Mouse (Mus musculus) cerebellum, adult 9-11 months (tissue): Measurements from ENCODE around the gene Gm7271.

Experiments
- DNase-seq: peaks from one replicate; pipeline ENCODE4 v3.0.0; 2022

Gm7271 gene

DNA sequence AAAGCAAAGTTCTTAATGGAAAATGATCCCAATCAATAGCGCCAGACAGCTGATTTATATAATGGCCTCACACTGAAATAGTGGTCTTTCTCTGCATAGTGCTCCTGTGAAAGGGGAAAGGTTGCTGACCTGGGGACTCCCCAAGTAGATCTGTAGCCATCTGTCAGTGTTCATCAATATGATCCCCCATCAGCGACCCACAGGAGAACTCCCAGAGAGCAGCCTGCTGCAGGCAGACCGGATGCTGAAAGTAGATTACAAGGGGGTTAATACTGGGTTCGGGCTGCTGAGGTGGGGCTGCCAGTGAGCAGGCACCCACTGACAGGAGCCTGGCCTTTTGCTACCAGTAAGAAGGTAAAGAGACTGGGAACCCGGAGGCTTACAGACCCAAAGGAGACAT is at the start of gene Gm7271:
Gene Gm7271 (plus strand): TSS at position 230 of the 400 bp plus-strand sequence.
- DNase-seq, result no peak

DNA sequence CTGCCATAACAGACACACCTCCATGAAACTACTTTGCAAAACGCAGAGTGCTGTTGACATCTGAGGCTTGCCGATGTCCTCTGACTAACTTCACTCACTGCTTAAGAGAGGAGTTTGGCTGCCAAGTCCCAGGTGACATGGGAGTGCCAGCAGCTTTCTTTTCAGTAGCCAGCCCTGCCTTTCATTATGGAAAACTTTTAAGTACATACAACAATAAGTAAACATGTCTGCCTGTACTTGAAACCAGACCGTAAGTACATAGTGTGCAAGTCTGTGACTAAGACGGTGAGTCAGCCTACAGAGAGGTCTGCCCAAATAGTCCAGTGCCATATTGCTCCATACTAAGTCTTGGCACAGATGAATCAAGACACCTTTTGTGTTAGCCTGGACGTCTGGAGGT is 46.7 kb upstream of the Gm7271 start:
- DNase-seq, result no peak

DNA sequence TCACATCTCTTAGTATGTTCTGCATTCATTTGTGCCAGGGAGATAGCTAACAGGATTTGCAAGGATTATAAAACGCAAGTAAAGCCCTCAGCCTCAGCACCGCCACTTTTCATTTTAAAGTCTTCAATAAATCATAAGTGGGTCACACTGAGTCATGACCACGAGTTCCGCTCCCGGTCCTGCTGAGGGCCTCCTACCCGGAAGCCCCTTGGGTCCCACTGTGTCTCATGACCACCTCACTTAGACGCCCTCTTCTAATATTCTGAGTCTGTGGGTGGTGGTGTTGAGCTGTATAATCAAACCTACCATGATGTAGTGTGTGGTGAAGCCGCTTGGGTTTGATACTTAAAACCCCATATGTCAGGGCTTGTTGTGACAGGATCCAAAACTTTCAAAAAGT is 46.1 kb upstream of the Gm7271 start:
- no peak for DNase-seq

DNA sequence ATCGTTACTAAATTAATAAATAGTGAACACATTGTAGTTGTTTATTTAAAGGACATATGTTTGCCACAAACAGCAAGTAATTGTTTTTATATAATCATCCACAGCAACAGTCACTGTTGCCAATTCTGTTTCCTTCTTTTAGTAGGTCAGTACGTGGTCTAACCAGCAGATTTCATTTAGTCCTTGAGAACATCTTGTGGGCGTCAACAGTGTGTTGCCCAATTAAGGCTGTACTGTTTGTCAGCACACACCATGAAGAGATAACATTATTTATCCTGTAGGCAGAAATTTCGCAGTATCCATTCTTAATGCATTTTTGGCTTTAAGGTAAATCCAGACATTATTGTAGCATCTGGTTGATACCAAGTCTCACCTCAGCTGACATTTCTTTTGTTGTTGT is 42.4 kb upstream of the Gm7271 start:
- DNase-seq, result no peak

DNA sequence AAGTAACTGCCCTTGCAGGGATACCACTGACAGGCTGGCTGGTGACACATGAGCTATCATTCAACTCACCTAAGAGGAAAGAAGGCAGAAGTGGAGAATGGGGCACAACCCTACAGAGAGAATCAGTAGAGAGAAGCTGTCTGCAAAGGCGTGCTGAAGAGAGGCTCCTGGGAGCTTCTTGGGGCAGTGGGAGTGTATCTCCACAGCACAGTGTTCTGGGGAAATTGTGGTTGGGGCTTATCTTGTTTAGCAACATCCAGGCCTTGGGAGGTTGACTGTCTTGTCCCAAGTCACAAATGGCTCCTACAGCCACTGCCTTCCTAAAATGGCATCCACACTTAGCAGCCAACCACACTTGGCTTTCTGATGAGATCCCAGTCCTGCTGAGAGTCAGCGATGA is 8.9 kb upstream of the Gm7271 start:
- no peak for DNase-seq

DNA sequence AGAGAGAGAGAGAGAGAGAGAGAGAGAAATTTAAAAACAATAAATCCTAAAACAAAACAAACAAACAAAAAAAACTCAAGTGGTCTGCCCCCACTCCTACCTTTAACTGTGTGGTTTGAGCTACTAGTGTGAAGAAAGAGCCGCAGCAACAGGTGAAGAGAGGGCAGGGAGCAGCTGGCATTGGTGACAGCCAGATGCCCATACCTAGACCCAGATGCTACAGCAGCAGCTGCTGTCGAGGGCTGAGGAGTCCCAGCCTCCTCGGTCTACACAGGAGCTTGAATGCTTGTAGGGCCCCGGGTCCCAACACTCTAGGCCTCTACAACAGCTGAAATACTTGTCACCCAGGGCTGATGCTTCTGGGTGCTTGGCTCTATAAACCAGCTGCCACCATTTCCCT is 7.0 kb upstream of the Gm7271 start:
- DNase-seq, result no peak

DNA sequence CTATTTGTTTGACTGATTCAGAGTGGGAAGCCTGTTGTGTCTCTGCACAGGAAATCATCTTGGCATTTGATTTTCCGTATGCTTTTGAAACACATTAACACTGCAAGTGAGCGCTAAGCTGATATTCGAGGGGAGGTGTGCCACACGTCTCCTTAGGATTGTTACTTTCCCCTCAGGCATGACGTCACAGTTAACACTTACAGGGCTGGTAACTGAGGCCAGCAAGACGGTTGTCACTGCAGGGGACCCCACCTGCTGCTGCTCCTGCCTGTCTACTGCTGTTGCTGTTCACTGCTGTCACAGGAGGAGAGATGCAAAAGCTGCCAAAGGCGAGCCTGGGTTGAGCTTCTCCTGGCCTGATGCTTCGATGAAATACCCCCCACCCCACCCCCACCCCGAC is 6.1 kb upstream of the Gm7271 start:
- DNase-seq, result no peak

DNA sequence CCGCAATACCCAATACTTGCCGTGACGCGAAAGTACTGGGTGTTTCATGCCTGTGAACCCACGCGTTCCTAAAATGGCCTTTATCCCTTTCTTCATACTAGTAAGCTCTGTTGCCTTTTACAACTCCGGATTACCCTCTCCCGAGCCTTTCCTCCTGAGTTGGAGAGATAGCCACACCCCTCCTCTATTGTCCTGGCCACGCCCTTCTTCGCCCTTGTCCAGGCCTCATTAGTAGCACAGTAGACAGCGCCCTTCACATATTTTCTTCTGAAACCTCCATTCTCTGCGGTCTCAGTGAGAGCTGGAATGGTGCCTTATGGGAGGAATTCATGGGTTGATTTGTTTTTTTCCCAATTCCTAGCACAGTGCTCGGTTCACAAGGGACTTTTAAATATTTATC is 11.3 kb downstream of the Gm7271 start:
- DNase-seq, result no peak

DNA sequence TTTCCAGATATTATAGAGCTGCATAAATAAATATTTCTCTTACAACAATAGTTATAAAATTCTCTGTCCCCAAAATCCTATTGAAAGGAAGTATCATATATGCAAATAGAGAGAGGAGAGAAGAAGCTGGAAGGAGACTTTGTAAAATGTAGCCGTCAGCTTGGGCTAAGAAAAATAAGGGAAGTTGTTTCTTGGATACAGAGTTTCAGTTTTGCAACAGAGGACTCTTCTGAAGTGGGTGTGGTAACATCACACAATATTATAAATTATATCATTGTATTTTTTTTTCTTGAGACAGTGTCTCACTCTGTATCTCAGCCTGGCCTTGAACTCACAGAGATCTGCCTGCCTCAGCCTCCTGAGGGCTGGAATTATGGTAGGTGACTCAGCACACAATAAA is 38.6 kb downstream of the Gm7271 start:
- DNase-seq, result no peak

DNA sequence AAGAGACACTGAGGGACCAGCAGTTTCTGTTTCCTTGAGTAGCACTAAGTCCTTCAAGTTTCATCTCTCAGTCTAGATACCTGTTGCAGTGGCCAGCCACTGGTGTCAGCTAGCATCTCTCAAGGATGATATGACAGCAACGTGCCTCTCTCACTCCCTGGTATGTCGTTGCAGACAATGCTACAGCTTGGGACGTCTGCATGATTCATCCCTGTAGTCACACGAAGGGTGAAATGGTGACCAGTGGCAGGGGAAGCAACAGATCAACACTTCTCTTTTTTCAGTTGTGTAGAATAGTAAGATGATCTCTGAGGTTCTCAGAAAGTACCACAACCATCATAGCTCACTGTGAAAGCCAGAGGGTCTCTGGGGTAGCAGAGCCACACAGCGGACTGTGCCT is 40.8 kb downstream of the Gm7271 start:
- no peak for DNase-seq

DNA sequence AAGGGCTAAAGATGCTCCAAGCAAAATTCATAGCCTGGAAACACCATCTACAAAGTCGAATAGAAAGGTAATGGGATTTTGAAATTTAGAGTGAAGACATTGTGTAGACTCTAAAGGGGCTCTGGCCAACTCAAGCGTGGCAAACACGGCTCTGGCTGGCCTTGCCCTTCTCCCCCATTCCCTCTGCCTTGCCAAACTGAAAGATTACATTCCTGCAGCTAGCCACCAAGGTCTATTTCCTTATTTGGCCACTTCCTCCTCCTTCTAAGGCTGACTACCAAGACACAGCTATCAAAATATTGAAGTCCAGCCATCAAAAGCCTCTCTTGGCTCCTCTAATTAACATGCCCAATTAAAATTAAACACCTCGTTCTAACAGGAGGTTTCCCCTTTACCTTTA is 41.2 kb downstream of the Gm7271 start:
- DNase-seq, result no peak

DNA sequence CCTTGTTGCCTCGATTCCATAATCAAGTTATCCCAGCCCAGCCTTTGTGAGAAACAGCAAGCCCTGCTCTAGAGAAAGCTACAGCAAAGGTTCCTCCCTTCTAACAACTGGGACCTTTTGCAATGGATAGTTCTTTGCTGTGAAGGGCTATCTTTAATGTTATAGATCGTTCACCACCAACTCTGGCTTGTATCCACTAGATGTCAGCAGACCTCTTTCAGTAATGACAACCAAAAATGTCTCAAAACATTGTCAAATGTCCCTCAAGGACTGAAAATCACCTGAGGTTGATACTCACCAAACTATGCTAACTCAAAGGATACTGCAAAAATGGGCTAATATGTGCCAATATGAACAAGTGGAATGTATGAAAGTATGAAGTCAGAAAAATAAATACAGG is 42.0 kb downstream of the Gm7271 start:
- no peak for DNase-seq

DNA sequence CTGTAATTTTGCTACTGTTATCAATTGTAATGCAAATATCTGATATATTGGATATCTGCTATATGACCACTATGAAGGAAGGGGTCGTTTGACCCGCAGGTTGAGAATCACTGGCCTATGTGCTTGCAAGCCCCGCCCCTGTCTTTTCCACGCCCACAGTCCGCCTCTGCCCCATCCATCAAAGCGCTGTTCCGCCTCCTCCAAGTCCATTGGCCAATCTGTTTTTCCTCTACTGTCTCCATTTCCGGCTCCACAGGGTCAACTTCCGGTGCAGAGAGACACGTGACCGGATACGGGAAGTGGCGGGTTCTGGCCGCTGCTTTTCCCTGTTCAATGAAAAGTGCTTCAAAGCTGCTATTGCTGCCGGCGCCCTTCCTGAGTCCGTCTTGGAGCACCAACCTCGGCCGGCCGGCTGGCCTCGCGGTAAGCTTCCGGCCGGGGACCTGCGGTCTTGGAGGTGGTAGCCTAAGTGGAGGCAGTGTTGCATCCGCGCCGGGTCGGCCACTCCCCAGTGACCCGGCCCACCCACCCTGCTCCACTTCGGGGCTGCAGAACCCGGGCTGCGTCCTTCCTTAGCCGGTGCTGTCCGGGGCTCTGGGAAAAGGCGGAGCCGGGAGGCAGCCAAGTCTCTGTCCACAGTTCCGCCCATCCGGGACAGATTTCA is 45.3 kb downstream of the Gm7271 start, which contains the start of gene Exoc1:
Gene Exoc1 (plus strand): TSS at position 272 of the 664 bp plus-strand sequence.
- peak; percentile 96 for DNase-seq

DNA sequence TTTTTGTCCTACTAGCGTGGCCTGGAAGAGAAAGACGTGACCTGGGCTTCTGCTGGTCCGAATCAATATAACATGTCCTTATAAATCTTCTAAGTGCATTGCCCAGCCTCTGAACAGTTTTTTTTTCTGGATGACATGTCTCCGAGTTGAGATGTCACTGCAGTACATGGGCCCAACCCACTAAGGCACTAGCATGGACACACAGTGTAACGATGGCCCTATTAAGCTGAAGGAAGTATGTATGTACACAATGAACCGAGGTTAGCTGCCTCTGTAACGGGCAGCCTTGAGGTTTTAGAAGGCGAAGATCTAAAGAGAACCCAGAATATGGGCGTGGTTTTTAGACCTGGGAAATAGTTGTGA is 45.8 kb downstream of the Gm7271 start:
- DNase-seq, result no peak

DNA sequence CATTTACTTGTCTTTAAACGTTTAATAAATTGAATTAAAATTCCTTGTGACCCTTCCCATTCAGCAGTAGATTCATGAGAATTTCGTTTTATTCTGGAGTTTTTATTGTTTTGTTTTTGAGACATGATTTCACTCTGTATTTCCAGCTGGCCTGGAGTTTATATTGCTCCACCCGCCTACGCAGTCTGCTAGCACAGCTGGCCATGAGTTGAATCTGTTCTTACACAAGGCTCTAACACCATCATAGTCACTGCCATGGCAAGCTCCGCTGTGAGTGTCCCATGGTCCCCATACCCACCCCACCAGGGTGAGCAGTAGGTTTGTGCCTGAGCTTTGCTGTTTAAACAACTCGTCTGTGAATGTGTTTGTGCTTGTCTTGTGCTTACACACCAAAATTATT is 49.3 kb downstream of the Gm7271 start:
- DNase-seq, result no peak

DNA sequence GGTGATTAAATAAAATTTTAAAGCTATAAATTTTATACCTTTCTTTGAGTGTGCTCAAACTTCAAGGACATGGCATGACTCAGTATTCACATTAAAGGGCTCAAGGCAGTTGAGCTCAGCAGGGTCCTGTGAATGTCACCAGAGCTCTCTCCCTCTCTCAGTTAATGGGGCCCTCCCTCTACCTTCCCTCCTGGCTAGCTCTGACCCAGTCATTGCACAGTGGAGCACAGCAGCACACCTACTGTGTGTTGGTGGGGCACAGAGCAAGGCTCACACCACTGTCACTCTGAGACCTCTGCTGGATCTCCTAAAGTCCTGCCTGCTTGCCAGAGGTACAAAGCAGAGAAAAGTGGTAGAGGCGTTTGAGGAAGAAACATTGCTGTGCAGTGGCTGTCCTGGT is 52.4 kb downstream of the Gm7271 start:
- no peak for DNase-seq

DNA sequence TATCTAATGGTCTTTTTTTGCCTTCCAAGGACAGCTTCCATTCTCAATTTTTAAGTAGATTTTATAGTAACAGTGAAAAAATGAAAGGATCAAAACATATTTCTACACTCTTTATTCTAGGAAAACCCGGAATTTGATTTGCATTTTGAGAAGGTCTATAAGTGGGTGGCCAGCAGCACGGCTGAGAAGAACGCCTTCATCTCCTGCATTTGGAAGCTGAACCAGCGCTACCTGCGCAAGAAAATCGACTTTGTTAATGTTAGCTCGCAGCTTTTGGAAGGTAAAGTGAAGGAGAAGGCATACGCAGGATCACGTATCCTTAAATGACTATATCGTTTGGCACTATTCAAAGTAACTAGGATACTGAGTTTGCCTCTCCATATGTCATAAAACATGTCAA is 53.7 kb downstream of the Gm7271 start:
- no peak for DNase-seq

DNA sequence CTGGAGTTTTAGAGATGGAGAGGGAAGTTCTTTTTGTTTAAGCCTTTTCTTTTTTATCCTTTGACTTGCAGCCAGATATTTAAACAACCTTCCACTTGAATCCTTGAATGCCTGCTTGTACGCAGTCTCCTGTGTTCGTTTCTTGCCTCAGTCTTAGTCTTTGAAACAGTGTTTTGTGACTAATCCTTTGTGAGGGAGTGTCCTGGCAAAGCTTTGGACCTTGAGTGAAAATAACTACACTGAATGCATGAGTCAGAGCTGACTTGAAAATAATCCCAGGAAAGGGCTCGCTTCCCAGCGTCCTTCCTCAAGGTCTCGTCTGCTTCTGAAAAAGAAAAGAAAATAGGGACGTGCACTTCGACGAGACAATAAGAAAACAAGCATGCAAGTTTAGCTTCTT is 56.3 kb downstream of the Gm7271 start:
- no peak for DNase-seq

DNA sequence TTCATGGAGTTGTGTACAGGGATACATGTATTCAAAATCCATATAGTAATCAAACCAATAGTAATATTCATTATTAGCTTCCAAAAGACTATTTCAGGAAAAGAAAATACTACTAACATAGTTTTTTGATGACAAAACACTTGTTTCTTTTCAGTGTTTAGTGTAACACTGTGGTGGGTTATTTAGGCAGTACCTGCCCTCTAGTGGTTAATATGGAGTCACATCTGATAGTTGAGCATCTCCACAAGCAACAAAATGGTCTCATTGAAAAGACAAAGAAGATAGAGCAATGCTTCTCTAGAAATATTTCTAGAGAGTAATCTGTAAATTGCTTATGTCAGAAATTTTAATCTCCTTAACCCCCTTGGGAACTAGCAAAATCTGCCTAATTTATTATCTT is 57.0 kb downstream of the Gm7271 start:
- DNase-seq, result no peak

DNA sequence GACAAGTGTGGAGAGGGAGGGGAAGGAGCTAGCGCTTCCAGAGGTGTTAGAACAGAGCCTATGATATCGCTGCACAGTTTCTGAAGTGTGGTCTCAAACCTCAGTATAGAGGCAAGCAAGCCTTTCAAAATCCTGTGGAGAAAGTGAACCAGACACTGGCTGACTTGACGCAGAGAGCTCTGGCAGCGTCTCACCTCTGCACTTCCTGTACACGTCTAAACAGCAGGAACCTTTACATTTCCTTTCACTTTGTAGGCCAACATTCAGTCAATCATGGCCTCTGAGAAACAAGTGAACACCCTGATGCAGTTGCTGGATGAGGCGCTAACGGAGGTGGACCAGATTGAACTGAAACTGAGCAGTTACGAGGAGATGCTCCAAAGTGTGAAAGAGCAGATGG is 59.4 kb downstream of the Gm7271 start:
- no peak for DNase-seq

DNA sequence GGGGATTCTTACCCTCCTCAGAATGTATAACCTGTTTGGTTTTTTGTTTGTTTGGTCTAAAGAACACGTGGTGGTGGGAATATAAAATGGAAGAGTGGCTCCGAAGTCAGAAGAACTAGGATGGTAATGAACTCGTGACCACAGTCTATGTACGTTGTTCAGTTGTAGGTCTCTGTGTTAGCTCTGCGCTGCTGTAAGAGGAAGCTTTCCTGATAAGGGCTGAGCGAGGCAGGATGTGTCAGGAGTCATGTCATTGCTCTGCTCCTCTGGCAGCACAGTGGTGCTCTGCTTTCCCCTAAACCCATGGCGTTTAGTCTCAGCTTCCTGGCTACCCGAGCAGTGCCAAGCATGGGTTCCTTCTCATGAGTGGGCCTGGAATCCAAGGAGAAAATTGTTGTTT is 66.6 kb downstream of the Gm7271 start:
- DNase-seq, result no peak

DNA sequence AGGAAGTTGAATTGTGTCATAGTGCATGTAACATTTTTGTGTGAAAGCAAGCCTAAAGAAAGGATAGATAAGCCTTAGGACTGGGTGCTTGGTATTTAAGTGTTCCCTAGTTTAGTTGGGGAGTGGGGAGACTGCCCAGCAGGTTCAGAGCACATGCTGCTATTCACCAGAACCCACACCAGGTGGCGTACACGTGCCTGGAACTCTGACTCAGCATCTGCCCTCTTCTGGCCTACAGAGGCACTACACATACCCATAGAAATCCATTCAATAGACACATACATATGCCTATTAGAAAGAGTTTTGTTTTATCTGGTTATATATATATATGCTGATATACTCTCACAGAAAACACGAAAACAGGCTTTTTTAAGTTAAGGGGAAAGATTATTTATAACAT is 81.5 kb downstream of the Gm7271 start:
- DNase-seq, result no peak
